ENCODE assay signal across 10 mouse cellular contexts in genomic region chr15:78896149-78896548, GRCm38 (mm10). TPM values are rescaled to one million over a fixed set of nuclear protein-coding genes. Genes with fewer than 3 reads are reported as not detected.
A peak's percentile ranks its signal among the peaks of the same experiment; 100 is the strongest.
DNase-seq lines count a peak whose midpoint lies in the region; ATAC-seq lines count a peak whose summit lies in the region.
"Had no signal": no experiment of that assay in that cellular context is flagged by ENCODE, and none has a peak within 500 bp of the region (broad histone marks: within the 10 kb centered on the region; RNA-seq: fewer than 3 reads in every experiment).

No protein-coding gene starts in this region.

- no peak overlapping the region for H3K4me2 ChIP-seq in embryonic facial prominence, embryonic 14.5 days (ENCODE audit: low read depth, low read length)
- H3K4me2 ChIP-seq: lung, embryonic 14.5 days had no signal

- intact Hi-C loops in left cerebral cortex, postnatal 25 days (cut with DNase I), result no loop called here

- H3K4me3 ChIP-seq in embryonic facial prominence, embryonic 14.5 days (ENCODE audit: low read depth, low read length), result no peak overlapping the region

- H3K9me3 ChIP-seq in embryonic facial prominence, embryonic 14.5 days (ENCODE audit: control insufficient read depth, low read length), result no peaks in the 10 kb centered on the region

- H3K36me3 ChIP-seq in embryonic facial prominence, embryonic 14.5 days (ENCODE audit: control insufficient read depth, insufficient read depth, low read length), result peaks cover 37% of the 10 kb centered on the region

- no peak overlapping the region for H3K9ac ChIP-seq in embryonic facial prominence, embryonic 14.5 days (ENCODE audit: low read depth, low read length)
- H3K9ac ChIP-seq: lung, embryonic 14.5 days had no signal

- peaks cover 31% of the 10 kb centered on the region for H3K4me1 ChIP-seq in embryonic facial prominence, embryonic 14.5 days (ENCODE audit: control insufficient read depth, insufficient read depth, low read length)

- H3K27ac ChIP-seq in embryonic facial prominence, embryonic 14.5 days (replicated peaks; ENCODE audit: low read depth, low read length), result peak overlapping the region; percentile 55

- no peak for ATAC-seq in embryonic facial prominence, embryonic 14.5 days (ENCODE audit: low read depth)
- ATAC-seq: hindbrain, embryonic 16.5 days had no signal

- DNase-seq in spleen, postnatal 10 days (ENCODE audit: low spot score in 2 of 2), result peak; percentile 28 to 38
- DNase-seq in spleen, adult 12 weeks (ENCODE audit: low spot score), result no peak
- DNase-seq in embryonic facial prominence, embryonic 14.5 days (ENCODE audit: low spot score), result no peak
- peak; percentile 60 for DNase-seq in lung, postnatal 25 days (ENCODE audit: low spot score)
- DNase-seq in left cerebral cortex, postnatal 25 days (ENCODE audit: low spot score in 2 of 2), result no peak
- DNase-seq in gastrocnemius, postnatal 10 days, result no peak
- no peak for DNase-seq in cerebellum, postnatal 25 days
- DNase-seq: adrenal gland, postnatal 36 days; lung, embryonic 14.5 days had no signal

- WGBS in embryonic facial prominence, embryonic 14.5 days, result 90% methylated on average over 3 of the region's 3 CpGs

- H3K27me3 ChIP-seq in embryonic facial prominence, embryonic 14.5 days (replicated peaks; ENCODE audit: control insufficient read depth, insufficient read depth, low read length), result no peaks in the 10 kb centered on the region

RNA-seq across cellular contexts. Expression of gene Gm49510, which starts 3.3 kb away (rescaled TPM):
- polyA plus RNA-seq in embryonic facial prominence, embryonic 14.5 days (2014; fragmentation: Nextera tagmentation; extraction: Ambion mirVana), result 0.58 and 0.98 TPM in 2 replicates
- total RNA-seq in left cerebral cortex, postnatal 25 days (2021), result under 1 TPM; 0.48 to 0.73 TPM
- not detected for total RNA-seq in gastrocnemius, postnatal 10 days (2021)
- total RNA-seq: adrenal gland, postnatal 36 days had no signal
- polyA plus RNA-seq: hindbrain, embryonic 16.5 days had no signal

RNA-seq across cellular contexts. Expression of gene Sh3bp1, which starts 3.4 kb away (rescaled TPM):
- 40.8 and 44.1 TPM in 2 replicates for polyA plus RNA-seq in embryonic facial prominence, embryonic 14.5 days (2014; fragmentation: Nextera tagmentation; extraction: Ambion mirVana)
- 10 to 100 TPM; 20.4 to 24.3 TPM for total RNA-seq in left cerebral cortex, postnatal 25 days (2021)
- total RNA-seq in gastrocnemius, postnatal 10 days (2021), result 10 to 100 TPM in 1 of 2 experiments, 1 to 10 TPM in 1; 6.0 to 11.6 TPM

RNA-seq across cellular contexts. Expression of gene Pdxp, which starts 17.6 kb away (rescaled TPM):
- 19.6 and 21.0 TPM in 2 replicates for polyA plus RNA-seq in embryonic facial prominence, embryonic 14.5 days (2014; fragmentation: Nextera tagmentation; extraction: Ambion mirVana)
- total RNA-seq in left cerebral cortex, postnatal 25 days (2021), result 100 to 1,000 TPM; 165 to 180 TPM
- total RNA-seq in gastrocnemius, postnatal 10 days (2021), result 10 to 100 TPM in 1 of 2 experiments, 1 to 10 TPM in 1; 9.4 to 10.1 TPM

RNA-seq across cellular contexts. Expression of gene Gga1, which starts 19.2 kb away (rescaled TPM):
- 42.5 and 46.9 TPM in 2 replicates for polyA plus RNA-seq in embryonic facial prominence, embryonic 14.5 days (2014; fragmentation: Nextera tagmentation; extraction: Ambion mirVana)
- 10 to 100 TPM; 58.0 to 61.2 TPM for total RNA-seq in left cerebral cortex, postnatal 25 days (2021)
- total RNA-seq in gastrocnemius, postnatal 10 days (2021), result 10 to 100 TPM; 31.1 to 33.8 TPM

RNA-seq across cellular contexts. Expression of gene Lgals1, which starts 30.4 kb away (rescaled TPM):
- polyA plus RNA-seq in embryonic facial prominence, embryonic 14.5 days (2014; fragmentation: Nextera tagmentation; extraction: Ambion mirVana), result 2,628 and 2,877 TPM in 2 replicates
- total RNA-seq in left cerebral cortex, postnatal 25 days (2021), result 10 to 100 TPM; 19.6 to 21.3 TPM
- 100 to 1,000 TPM; 679 to 727 TPM for total RNA-seq in gastrocnemius, postnatal 10 days (2021)

Comparison
In these comparisons a context has a peak if more than half of its experiments do, and no peak if none do; other contexts are left out.
1. DNase-seq: peak in spleen, postnatal 10 days (2 of 2) and lung, postnatal 25 days (single experiment); none in spleen, adult 12 weeks (single experiment), embryonic facial prominence, embryonic 14.5 days (single experiment), left cerebral cortex, postnatal 25 days (0 of 2), gastrocnemius, postnatal 10 days (single experiment) and cerebellum, postnatal 25 days (0 of 2).
2. RNA of gene Pdxp, which starts 17.6 kb away (total RNA-seq): 165 to 180 TPM in left cerebral cortex, postnatal 25 days; 9.4 to 10.1 TPM in gastrocnemius, postnatal 10 days; every median in the first group is over 10 times any median in the second.